Mouse (Mus musculus) embryonic facial prominence, embryonic 10.5 days (tissue): ENCODE data around the gene Dll3. TPM values are rescaled to one million over a fixed set of nuclear protein-coding genes. Genes with fewer than 3 reads are reported as not detected.

Source experiments
- DNase-seq: peaks from one replicate; pipeline ENCODE4 v3.0.0-alpha.2; 2017; ENCODE audit warnings: low spot score
- H3K27ac ChIP-seq: fragments of 300-500 bp; sonication (generic); replicated peaks from 2 replicates; pipeline ENCODE4 v1.5.1; 2016; ENCODE audit warnings: mild to moderate bottlenecking
- H3K27me3 ChIP-seq: fragments of 300-500 bp; sonication (generic); replicated peaks from 2 replicates; pipeline ENCODE4 v1.6.1; 2016; ENCODE audit warnings: low read depth, mild to moderate bottlenecking; ENCODE audit not compliant: poor library complexity, severe bottlenecking
- H3K36me3 ChIP-seq: fragments of 300-500 bp; sonication (generic); replicated peaks from 2 replicates; pipeline ENCODE4 v1.6.1; 2016; ENCODE audit warnings: mild to moderate bottlenecking, moderate library complexity
- H3K4me1 ChIP-seq: fragments of 300-500 bp; sonication (generic); 2 replicates; pipeline ENCODE4 v1.6.1; 2016
- H3K4me3 ChIP-seq: fragments of 300-500 bp; sonication (generic); 2 replicates; pipeline ENCODE4 v1.5.1; 2016; ENCODE audit warnings: mild to moderate bottlenecking, moderate library complexity
- H3K9me3 ChIP-seq: fragments of 300-500 bp; sonication (generic); 2 replicates; pipeline ENCODE4 v1.6.1; 2016; ENCODE audit warnings: mild to moderate bottlenecking
- WGBS: fragments of 180-500 bp; shearing (Covaris S2); methylation state at CpG from one replicate; pipeline ENCODE4 v1.1.7; 2016; 5-methylcytosine and 5-hydroxymethylcytosine counted together
- polyA plus RNA-seq: library from polyadenylated mRNA; unstranded; fragments of >200 nt; fragmentation: Nextera tagmentation; extraction: Ambion mirVana; gene quantifications from 2 replicates; pipeline ENCODE4 v1.2.1, GENCODE M21; 2016

The Dll3 gene
- polyA plus RNA-seq, 1 experiment from 2014 or later, result 7.3 TPM

DNA sequence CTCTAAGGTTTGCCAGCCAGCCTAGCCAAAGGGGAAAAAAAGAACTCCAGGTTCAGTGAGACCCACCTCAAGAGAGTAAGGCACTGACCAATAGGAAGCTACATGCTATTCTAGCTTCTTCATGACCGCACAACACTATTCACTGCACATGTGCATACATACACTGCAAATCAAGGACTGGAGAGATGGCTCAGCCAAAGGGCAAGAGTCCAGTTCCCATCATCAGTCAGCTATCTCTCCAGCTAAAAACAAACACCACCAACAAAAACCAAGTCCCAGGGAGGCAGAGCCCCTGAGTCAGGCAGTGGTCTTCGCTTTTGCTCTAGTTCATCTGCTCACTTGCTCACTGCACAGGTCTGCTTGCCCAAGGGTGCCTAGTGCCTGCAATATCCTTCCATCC, 26.2 kb upstream of the Dll3 start:
- H3K4me3 ChIP-seq, result no peak overlapping the region
- no peaks in the 10 kb centered on the region for H3K27me3 ChIP-seq
- no peaks in the 10 kb centered on the region for H3K9me3 ChIP-seq
- no peak overlapping the region for H3K27ac ChIP-seq
- DNase-seq, result no peak
- peaks cover 99% of the 10 kb centered on the region for H3K36me3 ChIP-seq
- WGBS, result 94% methylated on average over 2 of the region's 2 CpGs
- no peaks in the 10 kb centered on the region for H3K4me1 ChIP-seq

DNA sequence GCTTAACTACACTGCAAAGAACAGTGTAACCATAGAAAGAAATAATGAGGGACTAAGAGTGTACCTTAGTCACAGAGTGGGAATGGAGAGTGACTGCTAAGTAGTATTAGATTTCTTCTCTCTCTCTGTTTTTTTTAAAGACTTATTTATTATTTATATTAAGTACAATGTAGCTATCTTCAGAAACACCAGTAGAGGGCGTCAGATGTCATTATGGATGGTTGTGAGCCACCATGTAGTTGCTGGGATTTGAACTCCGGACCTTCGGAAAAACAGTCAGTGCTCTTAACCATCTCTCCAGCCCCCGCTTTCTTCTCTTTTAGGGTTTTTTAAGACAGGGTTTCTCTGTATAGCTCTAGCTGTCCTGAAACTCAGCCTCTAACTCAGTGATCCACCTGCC, 24.4 kb upstream of the Dll3 start:
- H3K27ac ChIP-seq, result no peak overlapping the region
- H3K36me3 ChIP-seq, result peaks cover 100% of the 10 kb centered on the region
- DNase-seq, result no peak
- no peaks in the 10 kb centered on the region for H3K9me3 ChIP-seq
- no peaks in the 10 kb centered on the region for H3K4me1 ChIP-seq
- H3K4me3 ChIP-seq, result no peak overlapping the region
- 82% methylated on average over 4 of the region's 4 CpGs for WGBS
- no peaks in the 10 kb centered on the region for H3K27me3 ChIP-seq

DNA sequence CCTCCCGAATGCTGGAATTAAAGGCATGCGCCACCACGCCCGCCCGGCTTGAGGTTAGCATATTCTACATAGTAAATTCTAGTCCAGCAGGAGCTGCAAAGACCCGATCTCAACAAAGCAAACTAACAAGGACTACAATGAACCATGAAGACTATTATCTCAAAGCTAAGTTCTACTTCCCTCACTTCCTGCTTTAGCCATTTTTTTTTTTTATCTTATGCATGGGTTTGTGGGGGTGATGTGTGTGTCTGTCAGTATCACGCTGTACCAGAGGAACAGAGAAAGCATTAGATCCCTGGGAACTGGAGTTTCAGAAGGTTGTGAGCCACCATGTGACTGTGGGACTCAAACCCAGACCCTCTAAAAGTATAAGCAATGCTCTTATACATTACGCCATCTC, 23.3 kb upstream of the Dll3 start:
- Histone ChIP-seq H3K9me3 (no peaks in the 10 kb centered on the region), H3K36me3 (peaks cover 100% of the 10 kb centered on the region), H3K4me3 (no peak overlapping the region), H3K27ac (no peak overlapping the region), H3K27me3 (no peaks in the 10 kb centered on the region), H3K4me1 (no peaks in the 10 kb centered on the region)
- DNase-seq, result no peak
- WGBS, result 94% methylated on average over 8 of the region's 8 CpGs

DNA sequence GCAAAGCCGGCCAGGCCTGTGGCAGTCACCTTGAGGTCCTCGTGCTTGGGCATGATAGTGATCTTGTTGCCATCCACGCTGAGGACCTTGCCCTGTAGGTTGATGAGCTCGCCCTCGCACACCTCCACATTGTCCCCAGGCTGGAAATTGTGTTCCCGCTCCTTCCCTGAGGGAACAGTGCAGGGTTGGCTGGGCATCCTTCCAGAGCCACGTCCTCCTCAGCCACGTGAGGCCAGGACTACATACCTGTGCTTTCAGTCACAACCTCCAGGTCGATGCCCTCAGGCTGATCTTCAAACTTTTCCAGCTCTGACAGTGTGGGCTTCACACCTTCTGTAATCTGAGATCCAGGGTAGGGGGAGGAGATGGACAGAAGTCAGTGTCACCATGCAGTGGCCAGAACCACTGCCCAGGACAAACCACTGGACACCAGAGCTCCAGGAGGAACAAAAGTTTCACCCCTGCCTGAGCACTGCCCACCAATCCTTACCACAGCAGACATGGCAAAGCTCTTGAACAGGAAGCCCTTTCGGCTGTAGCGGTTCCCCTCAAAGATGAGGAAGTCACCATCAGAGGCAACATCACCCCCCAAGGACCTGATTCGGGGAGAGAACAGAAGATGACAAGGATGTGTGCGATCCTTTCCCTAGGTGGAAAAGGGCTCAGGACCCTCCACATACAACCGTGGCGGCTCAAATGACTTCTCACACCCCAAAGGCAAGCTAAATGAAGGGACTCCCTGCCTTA, 20.1 kb upstream of the Dll3 start:
- 92% methylated on average over 15 of the region's 15 CpGs for WGBS
- no peak overlapping the region for H3K4me3 ChIP-seq
- peaks cover 100% of the 10 kb centered on the region for H3K36me3 ChIP-seq
- no peaks in the 10 kb centered on the region for H3K27me3 ChIP-seq
- DNase-seq, result no peak
- no peak overlapping the region for H3K27ac ChIP-seq
- H3K4me1 ChIP-seq, result no peaks in the 10 kb centered on the region
- H3K9me3 ChIP-seq, result no peaks in the 10 kb centered on the region

DNA sequence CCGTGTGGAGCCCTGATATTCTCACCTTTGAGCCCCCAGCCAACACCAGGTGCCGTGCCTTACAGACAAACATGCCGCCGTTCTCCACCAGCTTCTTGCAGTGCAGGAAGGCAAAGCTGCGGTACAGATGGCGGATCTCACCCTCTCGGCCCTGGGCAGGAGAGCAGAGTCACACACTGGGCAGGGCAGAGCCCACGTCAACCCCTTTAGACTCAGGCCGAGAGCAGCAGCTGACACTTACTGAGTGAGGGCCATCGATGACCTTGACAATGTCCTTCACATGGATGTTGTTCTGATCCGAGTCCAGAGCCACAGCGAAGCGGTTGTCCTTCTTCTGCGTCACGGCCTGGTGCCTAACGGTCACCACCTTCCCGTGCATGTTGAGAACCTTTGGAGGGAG, 16.7 kb upstream of the Dll3 start:
- no peak overlapping the region for H3K27ac ChIP-seq
- 94% methylated on average over 17 of the region's 17 CpGs for WGBS
- no peaks in the 10 kb centered on the region for H3K27me3 ChIP-seq
- H3K9me3 ChIP-seq, result no peaks in the 10 kb centered on the region
- DNase-seq, result no peak
- H3K4me3 ChIP-seq, result no peak overlapping the region
- peaks cover 100% of the 10 kb centered on the region for H3K36me3 ChIP-seq
- H3K4me1 ChIP-seq, result no peaks in the 10 kb centered on the region

DNA sequence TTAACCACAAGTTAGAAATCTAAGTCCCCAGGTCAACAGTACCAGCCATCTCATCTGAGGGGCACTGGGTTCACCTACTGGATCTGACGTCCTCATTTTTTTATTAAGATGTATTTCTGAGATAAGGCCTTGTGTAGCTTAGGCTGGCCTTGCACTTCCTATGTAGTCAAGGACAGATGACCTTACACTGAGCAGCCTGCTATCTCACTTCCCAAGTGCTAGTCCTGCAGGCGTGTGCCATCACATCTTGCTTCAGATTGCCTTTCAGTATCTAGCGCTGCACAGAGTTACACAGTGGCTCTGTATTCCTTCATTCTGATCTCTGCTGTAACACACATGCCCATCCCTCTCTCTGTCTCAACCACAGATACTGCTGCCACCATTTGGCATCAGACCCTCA, 16.0 kb upstream of the Dll3 start:
- DNase-seq, result no peak
- H3K27ac ChIP-seq, result no peak overlapping the region
- WGBS, result 92% methylated on average over 3 of the region's 3 CpGs
- no peaks in the 10 kb centered on the region for H3K9me3 ChIP-seq
- peaks cover 93% of the 10 kb centered on the region for H3K36me3 ChIP-seq
- H3K4me3 ChIP-seq, result no peak overlapping the region
- no peaks in the 10 kb centered on the region for H3K4me1 ChIP-seq
- H3K27me3 ChIP-seq, result no peaks in the 10 kb centered on the region

DNA sequence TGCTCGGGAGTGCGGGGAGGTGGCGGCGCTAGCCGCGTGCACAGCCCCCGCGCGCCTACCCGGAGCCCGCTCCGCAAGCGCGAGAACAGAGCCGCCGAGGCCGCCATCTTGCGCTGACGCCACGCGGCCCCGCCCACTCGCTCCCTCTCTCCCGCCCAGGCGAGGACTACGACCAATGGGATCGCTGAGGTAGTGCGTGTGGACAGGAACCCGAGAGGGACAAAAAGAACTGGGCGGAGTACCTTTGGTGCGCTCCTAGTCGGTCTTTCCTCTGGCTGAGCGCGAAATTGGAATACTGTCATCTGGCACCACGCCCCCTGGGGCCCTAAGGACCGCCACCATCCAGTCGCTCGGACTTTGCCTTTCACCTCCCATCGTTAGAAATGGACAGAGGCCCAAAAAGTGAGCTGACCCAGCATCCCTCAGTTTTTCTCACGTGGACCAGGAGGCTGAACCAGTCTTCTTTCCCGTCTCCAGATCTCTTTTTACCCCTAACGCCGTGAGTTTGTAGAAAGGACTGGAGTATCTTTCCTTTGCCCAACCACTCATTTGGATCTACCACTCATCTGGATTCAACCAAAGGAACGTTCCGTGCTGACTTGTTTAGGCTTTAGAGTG, 10.0 kb upstream of the Dll3 start, which contains the start of gene Timm50:
Gene Timm50 (minus strand): TSS at position 147 of the 618 bp plus-strand sequence.
- Histone ChIP-seq H3K4me3 (peak within 1 kb of the TSS; percentile 97), H3K36me3 (peaks cover 69% of the 10 kb centered on the region), H3K4me1 (peaks cover 21% of the 10 kb centered on the region), H3K9me3 (no peaks in the 10 kb centered on the region), H3K27ac (peak within 1 kb of the TSS; percentile 93), H3K27me3 (no peaks in the 10 kb centered on the region)
- WGBS, result under 1% methylated on average over 45 of the region's 45 CpGs
- DNase-seq, result peak; percentile 97

DNA sequence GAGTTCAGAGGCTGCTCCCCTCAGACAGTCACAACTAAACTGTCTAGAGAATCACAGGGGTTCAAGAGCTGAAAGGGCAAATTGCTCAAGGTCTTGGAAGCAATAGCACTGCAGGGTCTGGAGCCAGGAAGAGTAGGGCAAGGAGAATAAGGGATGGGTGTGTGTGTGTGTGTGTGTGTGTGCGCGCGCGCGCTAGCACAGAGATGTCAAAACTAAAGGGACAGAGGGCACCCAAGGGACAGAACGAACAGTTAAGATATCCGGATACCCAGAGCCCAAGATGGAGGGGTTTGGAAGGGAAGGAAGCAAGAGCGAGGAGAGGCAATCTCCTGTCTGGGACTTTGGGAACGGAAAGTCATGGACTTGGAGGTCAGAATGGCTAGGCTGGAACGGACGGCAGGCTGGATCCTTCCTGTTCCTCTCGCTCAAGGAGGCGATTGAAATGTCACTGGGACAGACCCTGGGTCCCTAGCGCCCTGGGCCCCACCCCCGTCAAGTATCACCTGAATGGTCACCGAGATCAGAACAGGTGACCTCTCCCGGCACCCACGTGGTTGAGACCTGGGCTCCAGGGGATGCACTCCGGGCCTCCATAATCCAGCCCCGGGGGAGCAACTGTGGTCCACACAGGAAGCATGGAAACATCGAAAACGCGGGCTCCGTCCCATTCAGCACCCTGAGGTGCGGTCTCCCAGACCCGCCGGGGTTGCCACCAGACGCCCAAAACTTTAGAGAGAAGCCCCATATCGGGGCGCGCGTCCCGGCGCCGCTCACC, 9.3 kb upstream of the Dll3 start:
- peaks cover 21% of the 10 kb centered on the region for H3K4me1 ChIP-seq
- peak overlapping the region; percentile 93 for H3K27ac ChIP-seq
- WGBS, result 8% methylated on average over 35 of the region's 35 CpGs

DNA sequence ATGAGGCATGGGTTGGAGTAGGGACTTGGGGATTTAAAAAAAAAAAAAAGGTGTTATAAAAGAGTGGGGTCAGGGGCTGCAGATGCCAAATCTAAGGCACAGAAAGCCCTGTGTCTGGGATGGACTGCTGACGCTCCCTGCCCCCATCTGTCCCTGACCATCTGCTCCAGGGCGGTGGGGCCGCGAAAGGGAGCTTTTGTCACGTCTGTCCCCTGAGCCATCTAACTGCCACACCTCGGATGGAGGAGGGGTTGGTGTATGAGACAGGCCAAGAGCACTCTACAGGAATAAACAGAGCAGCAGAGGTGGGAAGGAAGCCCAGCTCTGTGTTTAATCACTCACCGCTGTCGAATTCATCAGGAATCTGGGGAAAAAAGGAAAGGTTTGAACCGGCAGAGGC, 7.7 kb upstream of the Dll3 start:
- Histone ChIP-seq H3K4me1 (peaks cover 21% of the 10 kb centered on the region), H3K27me3 (no peaks in the 10 kb centered on the region), H3K36me3 (peaks cover 69% of the 10 kb centered on the region), H3K4me3 (peak overlapping the region; percentile 97; the same call in 1 of the 2 replicates), H3K9me3 (no peaks in the 10 kb centered on the region), H3K27ac (no peak overlapping the region)
- no peak for DNase-seq
- WGBS, result 65% methylated on average over 9 of the region's 9 CpGs

More for the DNA sequence above, 9.3 kb upstream of the Dll3 start:
- Histone ChIP-seq H3K36me3 (peaks cover 69% of the 10 kb centered on the region), H3K27me3 (no peaks in the 10 kb centered on the region), H3K4me3 (peak overlapping the region; percentile 97), H3K9me3 (no peaks in the 10 kb centered on the region)
- no peak for DNase-seq

DNA sequence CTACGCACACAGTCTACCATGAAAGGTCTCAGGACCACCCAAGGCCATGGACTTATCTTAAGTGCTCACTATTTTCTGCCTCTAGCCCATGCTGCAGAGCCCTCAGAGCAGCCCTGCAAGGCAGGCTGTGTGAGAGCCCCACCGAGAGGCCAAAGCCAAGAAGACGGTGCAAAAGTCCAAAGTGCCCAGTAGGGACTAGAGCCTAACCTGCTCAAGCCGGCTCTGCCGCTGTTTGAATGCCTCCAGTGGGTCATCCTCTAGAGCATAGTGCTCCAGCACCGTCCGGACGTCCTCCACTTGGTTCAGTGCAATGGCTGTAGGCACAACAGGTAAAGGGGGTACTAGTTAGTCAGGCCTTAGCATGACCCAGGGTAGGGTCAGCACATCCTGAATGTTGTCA, 4.2 kb upstream of the Dll3 start:
- H3K27ac ChIP-seq, result no peak overlapping the region

DNA sequence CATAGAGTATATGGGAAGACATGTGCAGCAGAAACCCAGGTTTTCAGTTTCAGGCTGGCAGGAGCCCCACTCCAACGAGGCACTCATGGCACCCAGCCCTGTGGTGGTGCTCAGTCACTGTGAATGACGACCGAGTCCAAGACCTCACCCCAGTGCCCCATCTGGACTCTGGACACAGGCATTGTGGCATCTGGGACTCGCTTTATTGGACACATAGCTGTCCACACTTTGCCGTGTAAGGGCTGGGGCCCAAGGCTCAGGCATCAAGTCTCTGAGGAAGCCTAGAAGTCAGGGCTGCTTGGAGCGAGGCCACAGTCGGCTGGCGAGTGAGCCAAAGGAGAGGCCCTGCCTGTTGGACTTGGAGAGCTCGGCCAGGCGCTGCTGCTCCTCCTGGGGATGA, 3.6 kb upstream of the Dll3 start:
- WGBS, result 93% methylated on average over 10 of the region's 10 CpGs
- no peak overlapping the region for H3K4me3 ChIP-seq
- H3K9me3 ChIP-seq, result no peaks in the 10 kb centered on the region
- peaks cover 63% of the 10 kb centered on the region for H3K36me3 ChIP-seq
- H3K27ac ChIP-seq, result no peak overlapping the region
- H3K27me3 ChIP-seq, result peaks cover 32% of the 10 kb centered on the region
- H3K4me1 ChIP-seq, result peaks cover 36% of the 10 kb centered on the region
- no peak for DNase-seq

More for the DNA sequence above, 4.2 kb upstream of the Dll3 start:
- Histone ChIP-seq H3K9me3 (no peaks in the 10 kb centered on the region), H3K36me3 (peaks cover 64% of the 10 kb centered on the region), H3K4me3 (no peak overlapping the region), H3K27me3 (peaks cover 26% of the 10 kb centered on the region), H3K4me1 (peaks cover 39% of the 10 kb centered on the region)
- DNase-seq, result no peak
- 93% methylated on average over 8 of the region's 8 CpGs for WGBS

DNA sequence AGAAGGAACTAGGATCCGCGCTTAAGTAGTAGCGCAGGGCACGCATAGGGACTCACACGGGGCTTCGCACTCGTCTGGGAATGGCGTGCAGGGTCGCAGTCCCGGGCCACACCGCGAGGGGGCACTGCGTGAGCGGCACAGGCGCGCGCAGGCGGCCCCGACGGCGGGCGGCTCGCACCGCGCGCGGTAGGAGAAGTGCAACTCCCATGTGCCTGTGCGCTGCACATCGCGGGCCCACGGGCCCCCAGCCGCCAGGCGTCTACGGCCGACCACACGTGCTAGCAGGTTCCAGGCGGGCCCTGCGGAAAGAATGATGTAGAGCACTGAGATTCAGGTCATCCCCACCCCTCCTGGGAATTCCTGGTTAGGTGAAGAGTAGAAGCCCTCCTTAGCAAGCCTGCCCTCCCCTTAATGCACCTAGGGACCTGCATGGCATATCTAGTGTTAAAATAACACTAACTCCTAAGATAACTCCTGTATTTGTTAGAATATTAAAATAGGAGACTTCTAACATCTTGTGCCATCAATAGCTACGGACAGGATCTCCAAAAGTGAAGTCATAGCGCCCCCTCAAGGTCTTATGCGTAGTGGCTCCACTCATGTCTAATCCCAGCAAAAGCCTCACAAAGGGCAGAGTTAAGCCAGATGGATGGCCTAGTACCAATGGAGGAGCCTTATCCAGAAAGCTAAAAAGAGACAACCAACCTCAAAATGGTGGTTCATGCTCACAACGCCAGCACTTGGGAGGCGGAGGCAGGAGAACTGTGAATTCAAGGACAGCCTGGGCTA, 3.0 kb downstream of the Dll3 start:
- peaks cover 2% of the 10 kb centered on the region; the same call in 1 of the 2 replicates for H3K36me3 ChIP-seq
- peaks cover 45% of the 10 kb centered on the region for H3K4me1 ChIP-seq
- 10% methylated on average over 43 of the region's 43 CpGs for WGBS
- peak; percentile 65 for DNase-seq
- peak overlapping the region; percentile 47 for H3K4me3 ChIP-seq
- H3K27me3 ChIP-seq, result peaks cover 98% of the 10 kb centered on the region
- no peak overlapping the region; the same call in 1 of the 2 replicates for H3K27ac ChIP-seq
- no peaks in the 10 kb centered on the region for H3K9me3 ChIP-seq
